Mouse (Mus musculus) MEL (cell line): ENCODE measurements around the gene Efna5. TPM values are rescaled to one million over a fixed set of nuclear protein-coding genes. Genes with fewer than 3 reads are reported as not detected.

ENCODE experiments used
- DNase-seq: peaks from one replicate; pipeline ENCODE4 v3.0.0; 2011; ENCODE audit warnings: low read depth, low spot score
- H3K27ac ChIP-seq: 2 replicates; pipeline ENCODE4 v1.5.1; 2012; ENCODE audit warnings: low read depth, mild to moderate bottlenecking, control low read depth, low read length, moderate library complexity; ENCODE audit not compliant: control insufficient read depth
- H3K27me3 ChIP-seq, 2 experiments: fragments of 150-350 bp in 1 of 2; sonication (generic) in 1 of 2; 2 replicates each; pipeline ENCODE4 v1.6.1; 2012; ENCODE audit warnings: low read length in 2 of 2, mild to moderate bottlenecking in 2 of 2, improper control_type of control experiment in 1 of 2, moderate library complexity in 1 of 2; ENCODE audit not compliant: insufficient read depth in 2 of 2, control insufficient read depth in 1 of 2
- H3K36me3 ChIP-seq, 2 experiments: 2 replicates each; pipeline ENCODE4 v1.6.1; 2012 to 2014; ENCODE audit warnings: low read length in 2 of 2, improper control_type of control experiment in 1 of 2, inconsistent platforms in 1 of 2, mild to moderate bottlenecking in 1 of 2; ENCODE audit not compliant: insufficient read depth in 2 of 2, control insufficient read depth in 1 of 2
- H3K4me1 ChIP-seq, 2 experiments: fragments of 150-350 bp in 1 of 2; sonication (generic) in 1 of 2; 2 replicates each; pipeline ENCODE4 v1.6.1; 2012; ENCODE audit warnings: low read length in 2 of 2, improper control_type of control experiment in 1 of 2, mild to moderate bottlenecking in 1 of 2; ENCODE audit not compliant: insufficient read depth in 2 of 2, control insufficient read depth in 1 of 2
- H3K4me3 ChIP-seq, 2 experiments: fragments of 150-350 bp in 1 of 2; sonication (generic) in 1 of 2; 2 replicates each; pipeline ENCODE4 v1.5.1; 2012; ENCODE audit warnings: low read depth in 2 of 2, low read length in 2 of 2, mild to moderate bottlenecking in 2 of 2, moderate library complexity in 2 of 2, control low read depth in 1 of 2, improper control_type of control experiment in 1 of 2; ENCODE audit not compliant: control insufficient read depth in 1 of 2, insufficient read depth in 1 of 2
- H3K79me2 ChIP-seq: 2 replicates; pipeline ENCODE4 v1.6.1; 2012; ENCODE audit warnings: mild to moderate bottlenecking, low read length, moderate library complexity; ENCODE audit not compliant: control insufficient read depth, poor library complexity, insufficient read depth
- H3K9ac ChIP-seq: 2 replicates; pipeline ENCODE4 v1.6.1; 2012; ENCODE audit warnings: low read depth, mild to moderate bottlenecking, control low read depth, low read length, moderate library complexity; ENCODE audit not compliant: control insufficient read depth, poor library complexity, severe bottlenecking
- H3K9me3 ChIP-seq: fragments of 150-350 bp; sonication (generic); replicated peaks from 2 replicates; pipeline ENCODE4 v1.6.1; 2012; ENCODE audit warnings: mild to moderate bottlenecking, low read length, improper control_type of control experiment, moderate library complexity; ENCODE audit not compliant: insufficient read depth
- CHD2 ChIP-seq: IDR thresholded peaks from 2 replicates; pipeline ENCODE4 v1.6.1; 2011; ENCODE audit warnings: low read length, improper control_type of control experiment
- CTCF ChIP-seq, 3 experiments: IDR thresholded peaks in 2 of 3; conservative IDR thresholded peaks in 1 of 3; 2 replicates each; pipeline ENCODE4 v1.5.1; 2011 to 2012; ENCODE audit warnings: low read length in 3 of 3, low read depth in 2 of 3, mild to moderate bottlenecking in 2 of 3, improper control_type of control experiment in 1 of 3, inconsistent platforms in 1 of 3, mixed read lengths in 1 of 3, moderate library complexity in 1 of 3; ENCODE audit not compliant: control insufficient read depth in 1 of 3, insufficient read depth in 1 of 3, poor library complexity in 1 of 3, severe bottlenecking in 1 of 3
- E2F4 ChIP-seq: IDR thresholded peaks from 2 replicates; pipeline ENCODE4 v1.6.1; 2011; ENCODE audit warnings: low read depth, low read length, improper control_type of control experiment, borderline replicate concordance
- ETS1 ChIP-seq: IDR thresholded peaks from 2 replicates; pipeline ENCODE4 v1.6.1; 2012; ENCODE audit warnings: low read depth, mild to moderate bottlenecking, inconsistent platforms, low read length, improper control_type of control experiment, moderate library complexity
- KAT2A ChIP-seq: conservative IDR thresholded peaks from 2 replicates; pipeline ENCODE4 v1.6.1; 2012; ENCODE audit warnings: low read depth, low read length, improper control_type of control experiment, inconsistent platforms
- MXI1 ChIP-seq: IDR thresholded peaks from 2 replicates; pipeline ENCODE4 v1.6.1; 2011; ENCODE audit warnings: mild to moderate bottlenecking, low read depth, low read length, improper control_type of control experiment
- MYB ChIP-seq: IDR thresholded peaks from 2 replicates; pipeline ENCODE4 v1.6.1; 2011; ENCODE audit warnings: mild to moderate bottlenecking, low read depth, low read length, improper control_type of control experiment
- MYC ChIP-seq: IDR thresholded peaks from 2 replicates; pipeline ENCODE4 v1.6.1; 2011; ENCODE audit warnings: low read depth, mild to moderate bottlenecking, low read length, improper control_type of control experiment, moderate library complexity
- NRF1 ChIP-seq: IDR thresholded peaks from 2 replicates; pipeline ENCODE4 v1.6.1; 2014; ENCODE audit warnings: low read depth, mild to moderate bottlenecking, inconsistent platforms, low read length, improper control_type of control experiment, moderate library complexity; ENCODE audit not compliant: poor library complexity, insufficient read depth, severe bottlenecking
- POLR2A ChIP-seq, 2 experiments: IDR thresholded peaks; 2 replicates each; pipeline ENCODE4 v1.6.1; 2011 to 2012; ENCODE audit warnings: low read length in 2 of 2, mild to moderate bottlenecking in 2 of 2, control low read depth in 1 of 2, improper control_type of control experiment in 1 of 2, low read depth in 1 of 2, moderate library complexity in 1 of 2; ENCODE audit not compliant: control insufficient read depth in 1 of 2, insufficient read depth in 1 of 2, poor library complexity in 1 of 2
- POLR2AphosphoS5 ChIP-seq: IDR thresholded peaks from 2 replicates; pipeline ENCODE4 v1.6.1; 2012; ENCODE audit warnings: low read depth, borderline replicate concordance, mild to moderate bottlenecking, inconsistent platforms, low read length, moderate library complexity, mixed read lengths
- RAD21 ChIP-seq: IDR thresholded peaks from 2 replicates; pipeline ENCODE4 v1.6.1; 2011; ENCODE audit warnings: mild to moderate bottlenecking, low read depth, low read length, improper control_type of control experiment
- RCOR1 ChIP-seq: IDR thresholded peaks from 2 replicates; pipeline ENCODE4 v1.6.1; 2012; ENCODE audit warnings: low read depth, mild to moderate bottlenecking, inconsistent platforms, low read length, improper control_type of control experiment
- SIN3A ChIP-seq: IDR thresholded peaks from 2 replicates; pipeline ENCODE4 v1.6.1; 2012; ENCODE audit warnings: low read length, improper control_type of control experiment, inconsistent platforms
- SMC3 ChIP-seq: IDR thresholded peaks from 2 replicates; pipeline ENCODE4 v1.6.1; 2011; ENCODE audit warnings: low read depth, low read length, improper control_type of control experiment
- TAL1 ChIP-seq: IDR thresholded peaks from 2 replicates; pipeline ENCODE4 v1.6.1; 2012; ENCODE audit warnings: mild to moderate bottlenecking, inconsistent platforms, low read length, moderate library complexity, mixed read lengths
- TCF12 ChIP-seq: IDR thresholded peaks from 2 replicates; pipeline ENCODE4 v1.6.1; 2014; ENCODE audit warnings: low read depth, mild to moderate bottlenecking, inconsistent platforms, low read length, improper control_type of control experiment, moderate library complexity
- UBTF ChIP-seq: IDR thresholded peaks from 2 replicates; pipeline ENCODE4 v1.6.1; 2012; ENCODE audit warnings: low read depth, mild to moderate bottlenecking, inconsistent platforms, low read length, improper control_type of control experiment, moderate library complexity, borderline replicate concordance; ENCODE audit not compliant: insufficient read depth
- USF2 ChIP-seq, 2 experiments: IDR thresholded peaks; 2 replicates each; pipeline ENCODE4 v1.6.1; 2011 to 2012; ENCODE audit warnings: improper control_type of control experiment in 2 of 2, low read length in 2 of 2, borderline replicate concordance in 1 of 2, inconsistent platforms in 1 of 2, low read depth in 1 of 2, mild to moderate bottlenecking in 1 of 2; ENCODE audit not compliant: insufficient read depth in 1 of 2
- ZC3H11A ChIP-seq: IDR thresholded peaks from 2 replicates; pipeline ENCODE4 v1.6.1; 2012; ENCODE audit warnings: low read depth, mild to moderate bottlenecking, inconsistent platforms, low read length, improper control_type of control experiment
- ZKSCAN1 ChIP-seq: IDR thresholded peaks from 2 replicates; pipeline ENCODE4 v1.6.1; 2012; ENCODE audit warnings: low read depth, mild to moderate bottlenecking, inconsistent platforms, low read length, improper control_type of control experiment, moderate library complexity
- ZNF384 ChIP-seq: IDR thresholded peaks from 2 replicates; pipeline ENCODE4 v1.6.1; 2012; ENCODE audit warnings: low read depth, mild to moderate bottlenecking, inconsistent platforms, low read length, improper control_type of control experiment
- polyA plus RNA-seq, 2 experiments: library from polyadenylated mRNA; stranded (reverse) in 1 of 2; unstranded in 1 of 2; fragments of >175 nt in 1 of 2; fragments of >200 nt in 1 of 2; gene quantifications; 2 replicates each; pipeline versions ENCODE4 v1.2.1 to v1.2.4; 2012; ENCODE audit warnings: low replicate concordance in 2 of 2, low read depth in 1 of 2; ENCODE audit not compliant: insufficient read length in 2 of 2, insufficient read depth in 1 of 2, missing spikeins in 1 of 2
- total RNA-seq: library from RNA; depleted of rRNA; stranded (reverse); fragments of 300-350 nt; gene quantifications from 2 replicates; pipeline ENCODE4 v1.2.3, GENCODE M21; 2012

Efna5 gene
- total and polyA plus RNA-seq, 3 experiments, result not detected

GRCm38 (mm10) chr17:62813461-62813860 lies 67.7 kb downstream of the Efna5 start:
- TF ChIP-seq CHD2, result no peak
- no peak for TF ChIP-seq ZKSCAN1
- no peak for TF ChIP-seq RAD21
- TF ChIP-seq CTCF (IDR thresholded peaks at IDR 0.05 in 2 of 3, conservative IDR thresholded peaks at IDR 0.05 in 1 of 3; ENCODE audit: control insufficient read depth in 1 of 3, insufficient read depth in 1 of 3, low read depth in 2 of 3, low read length in 3 of 3, poor library complexity in 1 of 3, severe bottlenecking in 1 of 3), result no peak
- H3K79me2 ChIP-seq, result no peaks in the 10 kb centered on the region
- no peaks in the 10 kb centered on the region for H3K36me3 ChIP-seq
- no peak overlapping the region for H3K9ac ChIP-seq
- H3K9me3 ChIP-seq, result no peaks in the 10 kb centered on the region
- H3K27ac ChIP-seq, result no peak overlapping the region
- H3K4me1 ChIP-seq, result no peaks in the 10 kb centered on the region
- no peak for DNase-seq
- no peaks in the 10 kb centered on the region for H3K27me3 ChIP-seq
- no peak overlapping the region for H3K4me3 ChIP-seq

DNA sequence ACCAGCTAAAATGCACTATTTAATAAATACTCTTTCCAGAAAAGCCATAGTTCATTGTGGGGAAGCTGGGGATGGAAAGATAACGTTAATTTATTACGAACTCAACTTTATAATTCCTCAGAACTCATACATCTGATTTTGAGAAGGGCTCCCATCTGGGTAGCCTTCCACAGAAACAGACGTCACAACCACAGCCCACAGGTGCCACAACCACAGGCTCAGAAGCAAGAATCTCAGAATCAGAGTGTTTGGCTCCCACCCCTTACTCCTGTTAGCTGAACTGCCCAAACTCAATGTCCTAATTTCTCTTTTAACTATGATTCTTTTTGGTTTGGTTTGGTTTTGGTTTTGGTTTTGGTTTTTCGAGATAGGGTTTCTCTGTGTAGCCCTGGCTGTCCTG lies 73.2 kb downstream of the Efna5 start:
- Histone ChIP-seq H3K36me3 (no peaks in the 10 kb centered on the region), H3K27me3 (no peaks in the 10 kb centered on the region), H3K9me3 (no peaks in the 10 kb centered on the region), H3K27ac (no peak overlapping the region), H3K79me2 (no peaks in the 10 kb centered on the region), H3K4me1 (no peaks in the 10 kb centered on the region), H3K4me3 (no peak overlapping the region), H3K9ac (no peak overlapping the region)
- TF ChIP-seq MYC (no peak), ZNF384 (no peak), TAL1 (no peak), UBTF (no peak), MYB (no peak), SIN3A (no peak), KAT2A (no peak), SMC3 (no peak), MXI1 (no peak), ETS1 (no peak), NRF1 (no peak), ZC3H11A (no peak), ZKSCAN1 (no peak), POLR2AphosphoS5 (no peak), TCF12 (no peak), POLR2A (IDR thresholded peaks at IDR 0.05; ENCODE audit: control insufficient read depth in 1 of 2, insufficient read depth in 1 of 2, low read depth in 1 of 2, low read length in 2 of 2, poor library complexity in 1 of 2) (no peak), E2F4 (no peak), RCOR1 (no peak), USF2 (IDR thresholded peaks at IDR 0.05; ENCODE audit: borderline replicate concordance in 1 of 2, insufficient read depth in 1 of 2, low read depth in 1 of 2, low read length in 2 of 2) (no peak)
- DNase-seq, result no peak
